Mouse (Mus musculus) C2C12 (cell line): ENCODE results near the gene Bmf.

Experiments used
- CEBPB ChIP-seq: IDR thresholded peaks from one replicate; pipeline ENCODE4 v1.6.1; 2011; ENCODE audit warnings: low read depth, mild to moderate bottlenecking, control low read depth, moderate library complexity
- CTCF ChIP-seq: IDR thresholded peaks from one replicate; pipeline ENCODE4 v1.5.1; 2011; ENCODE audit not compliant: control insufficient read depth, insufficient read depth, insufficient read length
- FOSL1 ChIP-seq: IDR thresholded peaks from one replicate; pipeline ENCODE4 v1.8.0; 2011; ENCODE audit warnings: mild to moderate bottlenecking, low read length; ENCODE audit not compliant: poor library complexity, insufficient read depth, severe bottlenecking
- MAX ChIP-seq: IDR thresholded peaks from one replicate; pipeline ENCODE4 v1.6.1; 2011; ENCODE audit warnings: mild to moderate bottlenecking, control low read depth
- MYOD1 ChIP-seq: IDR thresholded peaks from one replicate; pipeline ENCODE4 v1.6.1; 2011; ENCODE audit warnings: low read depth; ENCODE audit not compliant: control insufficient read depth, insufficient read length
- MYOG ChIP-seq: IDR thresholded peaks from one replicate; pipeline ENCODE4 v1.6.1; 2011; ENCODE audit not compliant: control insufficient read depth, insufficient read length; ENCODE audit errors: extremely low read depth

- TF ChIP-seq CTCF (no peak), MYOG (no peak), MAX (no peak), MYOD1 (no peak), FOSL1 (no peak), CEBPB (no peak)
These were observed 70.5 kb downstream of the Bmf start for GRCm38 (mm10) chr2:118478833-118479549.
